Mouse (Mus musculus): ENCODE measurements at regions not wholly inside any gene's neighbourhood (a gene's known extent, or its start where the extent isn't known, plus 50 kb on each side); places are given as distances from the start of the nearest gene placed in this dataset.

GRCm38 (mm10) chrX:21293666-21294065 lies 118.2 kb upstream of the Gm21876 start:
- no peaks in the 10 kb centered on the region for H3K36me3 ChIP-seq (ENCODE audit: control insufficient read depth, insufficient read depth, low read length)
- no peak for ATAC-seq (ENCODE audit: low FRiP score, low TSS enrichment)
- H3K27me3 ChIP-seq (ENCODE audit: control insufficient read depth, insufficient read depth, low read length) = no peaks in the 10 kb centered on the region
- no peak overlapping the region for H3K4me2 ChIP-seq (replicated peaks; ENCODE audit: low read depth, low read length)
- 27% methylated on average over 5 of the region's 5 CpGs for WGBS
- H3K27ac ChIP-seq (ENCODE audit: low read depth, low read length) = no peak overlapping the region
- no peaks in the 10 kb centered on the region for H3K4me1 ChIP-seq (ENCODE audit: control insufficient read depth, insufficient read depth, low read length)
- H3K4me3 ChIP-seq (ENCODE audit: low read length) = no peak overlapping the region
- no peaks in the 10 kb centered on the region for H3K9me3 ChIP-seq (ENCODE audit: control insufficient read depth, low read length)
- no peak overlapping the region for H3K9ac ChIP-seq (ENCODE audit: low read depth, low read length)

- Histone ChIP-seq H3K9ac (ENCODE audit: low read depth, low read length) (no peak overlapping the region), H3K9me3 (ENCODE audit: control insufficient read depth, low read length) (no peaks in the 10 kb centered on the region), H3K27ac (ENCODE audit: low read depth, low read length) (no peak overlapping the region), H3K4me3 (ENCODE audit: low read length) (no peak overlapping the region), H3K36me3 (ENCODE audit: control insufficient read depth, insufficient read depth, low read length) (no peaks in the 10 kb centered on the region), H3K27me3 (ENCODE audit: control insufficient read depth, insufficient read depth, low read length) (no peaks in the 10 kb centered on the region), H3K4me1 (ENCODE audit: control insufficient read depth, insufficient read depth, low read length) (no peaks in the 10 kb centered on the region), H3K4me2 (replicated peaks; ENCODE audit: low read depth, low read length) (no peak overlapping the region)
- 37% methylated on average over 1 of the region's 1 CpGs for WGBS
- ATAC-seq (ENCODE audit: low FRiP score, low TSS enrichment) = no peak
Observed at GRCm38 (mm10) chrX:21295460-21295859, 120.0 kb upstream of the Gm21876 start.

- H3K9me3 ChIP-seq (ENCODE audit: control insufficient read depth, low read length) = no peaks in the 10 kb centered on the region
- H3K4me3 ChIP-seq (ENCODE audit: low read length) = no peak overlapping the region
- WGBS = 80% methylated on average over 6 of the region's 6 CpGs
- no peak for ATAC-seq (ENCODE audit: low FRiP score, low TSS enrichment)
- no peaks in the 10 kb centered on the region for H3K4me1 ChIP-seq (ENCODE audit: control insufficient read depth, insufficient read depth, low read length)
- H3K36me3 ChIP-seq (ENCODE audit: control insufficient read depth, insufficient read depth, low read length) = no peaks in the 10 kb centered on the region
- H3K9ac ChIP-seq (ENCODE audit: low read depth, low read length) = no peak overlapping the region
- H3K27ac ChIP-seq (ENCODE audit: low read depth, low read length) = no peak overlapping the region
- H3K4me2 ChIP-seq (replicated peaks; ENCODE audit: low read depth, low read length) = no peak overlapping the region
- no peaks in the 10 kb centered on the region for H3K27me3 ChIP-seq (ENCODE audit: control insufficient read depth, insufficient read depth, low read length)
Observed at GRCm38 (mm10) chrX:21297349-21297748, 121.9 kb upstream of the Gm21876 start.

- H3K9me3 ChIP-seq (ENCODE audit: control insufficient read depth, low read length) = no peaks in the 10 kb centered on the region
- 33% methylated on average over 13 of the region's 13 CpGs for WGBS
- no peaks in the 10 kb centered on the region for H3K36me3 ChIP-seq (ENCODE audit: control insufficient read depth, insufficient read depth, low read length)
- H3K4me3 ChIP-seq (ENCODE audit: low read length) = peak overlapping the region; percentile 36
- peak overlapping the region; percentile 35 for H3K4me2 ChIP-seq (replicated peaks; ENCODE audit: low read depth, low read length)
- no peaks in the 10 kb centered on the region for H3K4me1 ChIP-seq (ENCODE audit: control insufficient read depth, insufficient read depth, low read length)
- no peak overlapping the region for H3K27ac ChIP-seq (ENCODE audit: low read depth, low read length)
- no peaks in the 10 kb centered on the region for H3K27me3 ChIP-seq (ENCODE audit: control insufficient read depth, insufficient read depth, low read length)
- no peak for ATAC-seq (ENCODE audit: low FRiP score, low TSS enrichment)
- H3K9ac ChIP-seq (ENCODE audit: low read depth, low read length) = no peak overlapping the region
Observed at GRCm38 (mm10) chrX:21334499-21335032, 149.8 kb upstream of the Agtr2 start.

- Histone ChIP-seq H3K9ac (ENCODE audit: low read depth, low read length) (no peak overlapping the region), H3K4me3 (ENCODE audit: low read length) (no peak overlapping the region), H3K9me3 (ENCODE audit: control insufficient read depth, low read length) (no peaks in the 10 kb centered on the region), H3K27ac (ENCODE audit: low read depth, low read length) (no peak overlapping the region), H3K4me2 (replicated peaks; ENCODE audit: low read depth, low read length) (no peak overlapping the region), H3K4me1 (ENCODE audit: control insufficient read depth, insufficient read depth, low read length) (no peaks in the 10 kb centered on the region), H3K27me3 (ENCODE audit: control insufficient read depth, insufficient read depth, low read length) (no peaks in the 10 kb centered on the region), H3K36me3 (ENCODE audit: control insufficient read depth, insufficient read depth, low read length) (no peaks in the 10 kb centered on the region)
- ATAC-seq (ENCODE audit: low FRiP score, low TSS enrichment) = no peak
- WGBS = 63% methylated on average over 1 of the region's 1 CpGs
Observed at GRCm38 (mm10) chrX:21344397-21344796, 139.9 kb upstream of the Agtr2 start.

GRCm38 (mm10) chrX:21350503-21350902 lies 133.8 kb upstream of the Agtr2 start:
- Histone ChIP-seq H3K4me2 (replicated peaks; ENCODE audit: low read depth, low read length) (no peak overlapping the region), H3K4me3 (ENCODE audit: low read length) (no peak overlapping the region), H3K36me3 (ENCODE audit: control insufficient read depth, insufficient read depth, low read length) (no peaks in the 10 kb centered on the region), H3K27me3 (ENCODE audit: control insufficient read depth, insufficient read depth, low read length) (no peaks in the 10 kb centered on the region), H3K9ac (ENCODE audit: low read depth, low read length) (no peak overlapping the region), H3K9me3 (ENCODE audit: control insufficient read depth, low read length) (no peaks in the 10 kb centered on the region), H3K27ac (ENCODE audit: low read depth, low read length) (no peak overlapping the region), H3K4me1 (ENCODE audit: control insufficient read depth, insufficient read depth, low read length) (no peaks in the 10 kb centered on the region)
- ATAC-seq (ENCODE audit: low FRiP score, low TSS enrichment) = no peak
- 36% methylated on average over 4 of the region's 4 CpGs for WGBS

GRCm38 (mm10) chrX:21352350-21352749 lies 132.0 kb upstream of the Agtr2 start:
- no peaks in the 10 kb centered on the region for H3K27me3 ChIP-seq (ENCODE audit: control insufficient read depth, insufficient read depth, low read length)
- ATAC-seq (ENCODE audit: low FRiP score, low TSS enrichment) = no peak
- H3K9ac ChIP-seq (ENCODE audit: low read depth, low read length) = no peak overlapping the region
- 59% methylated on average over 3 of the region's 3 CpGs for WGBS
- H3K27ac ChIP-seq (ENCODE audit: low read depth, low read length) = no peak overlapping the region
- H3K4me3 ChIP-seq (ENCODE audit: low read length) = no peak overlapping the region
- H3K36me3 ChIP-seq (ENCODE audit: control insufficient read depth, insufficient read depth, low read length) = no peaks in the 10 kb centered on the region
- no peaks in the 10 kb centered on the region for H3K9me3 ChIP-seq (ENCODE audit: control insufficient read depth, low read length)
- no peaks in the 10 kb centered on the region for H3K4me1 ChIP-seq (ENCODE audit: control insufficient read depth, insufficient read depth, low read length)
- H3K4me2 ChIP-seq (replicated peaks; ENCODE audit: low read depth, low read length) = no peak overlapping the region

- 0 out of 2 replicates have a peak overlapping the region, but pooled peaks have one; percentile 2 for H3K9ac ChIP-seq (ENCODE audit: low read depth, low read length)
- peak overlapping the region; percentile 33 for H3K4me3 ChIP-seq (ENCODE audit: low read length)
- peak; percentile 87 for ATAC-seq (ENCODE audit: low FRiP score, low TSS enrichment)
- no peaks in the 10 kb centered on the region for H3K4me1 ChIP-seq (ENCODE audit: control insufficient read depth, insufficient read depth, low read length)
- no peaks in the 10 kb centered on the region for H3K27me3 ChIP-seq (ENCODE audit: control insufficient read depth, insufficient read depth, low read length)
- H3K4me2 ChIP-seq (replicated peaks; ENCODE audit: low read depth, low read length) = peak overlapping the region; percentile 63
- H3K36me3 ChIP-seq (ENCODE audit: control insufficient read depth, insufficient read depth, low read length) = no peaks in the 10 kb centered on the region
- no peaks in the 10 kb centered on the region for H3K9me3 ChIP-seq (ENCODE audit: control insufficient read depth, low read length)
- no peak overlapping the region for H3K27ac ChIP-seq (ENCODE audit: low read depth, low read length)
- WGBS = 27% methylated on average over 43 of the region's 43 CpGs
Observed at GRCm38 (mm10) chrX:21360771-21361667, 123.3 kb upstream of the Agtr2 start.

GRCm38 (mm10) chrX:21385221-21385620 lies 99.1 kb upstream of the Agtr2 start:
- WGBS = 14% methylated on average over 2 of the region's 2 CpGs
- Histone ChIP-seq H3K4me1 (ENCODE audit: control insufficient read depth, insufficient read depth, low read length) (no peaks in the 10 kb centered on the region), H3K4me2 (replicated peaks; ENCODE audit: low read depth, low read length) (no peak overlapping the region), H3K4me3 (ENCODE audit: low read length) (no peak overlapping the region), H3K27ac (ENCODE audit: low read depth, low read length) (no peak overlapping the region), H3K9me3 (ENCODE audit: control insufficient read depth, low read length) (no peaks in the 10 kb centered on the region), H3K27me3 (ENCODE audit: control insufficient read depth, insufficient read depth, low read length) (no peaks in the 10 kb centered on the region), H3K9ac (ENCODE audit: low read depth, low read length) (no peak overlapping the region), H3K36me3 (ENCODE audit: control insufficient read depth, insufficient read depth, low read length) (no peaks in the 10 kb centered on the region)
- no peak for ATAC-seq (ENCODE audit: low FRiP score, low TSS enrichment)

Data from kidney, embryonic 14.5 days (tissue).